Mouse (Mus musculus) right cerebral cortex, postnatal 25 days (tissue): ENCODE measurements around the gene Abl1.
"Not testable (repeated sequence)": the region's sequence is repeated elsewhere in the genome, so short reads cannot be mapped to it uniquely, and the experiment has no call there.

Experiments
- DNase-seq: peaks from one replicate; pipeline ENCODE4 v3.0.0; 2022

Abl1 gene

DNA sequence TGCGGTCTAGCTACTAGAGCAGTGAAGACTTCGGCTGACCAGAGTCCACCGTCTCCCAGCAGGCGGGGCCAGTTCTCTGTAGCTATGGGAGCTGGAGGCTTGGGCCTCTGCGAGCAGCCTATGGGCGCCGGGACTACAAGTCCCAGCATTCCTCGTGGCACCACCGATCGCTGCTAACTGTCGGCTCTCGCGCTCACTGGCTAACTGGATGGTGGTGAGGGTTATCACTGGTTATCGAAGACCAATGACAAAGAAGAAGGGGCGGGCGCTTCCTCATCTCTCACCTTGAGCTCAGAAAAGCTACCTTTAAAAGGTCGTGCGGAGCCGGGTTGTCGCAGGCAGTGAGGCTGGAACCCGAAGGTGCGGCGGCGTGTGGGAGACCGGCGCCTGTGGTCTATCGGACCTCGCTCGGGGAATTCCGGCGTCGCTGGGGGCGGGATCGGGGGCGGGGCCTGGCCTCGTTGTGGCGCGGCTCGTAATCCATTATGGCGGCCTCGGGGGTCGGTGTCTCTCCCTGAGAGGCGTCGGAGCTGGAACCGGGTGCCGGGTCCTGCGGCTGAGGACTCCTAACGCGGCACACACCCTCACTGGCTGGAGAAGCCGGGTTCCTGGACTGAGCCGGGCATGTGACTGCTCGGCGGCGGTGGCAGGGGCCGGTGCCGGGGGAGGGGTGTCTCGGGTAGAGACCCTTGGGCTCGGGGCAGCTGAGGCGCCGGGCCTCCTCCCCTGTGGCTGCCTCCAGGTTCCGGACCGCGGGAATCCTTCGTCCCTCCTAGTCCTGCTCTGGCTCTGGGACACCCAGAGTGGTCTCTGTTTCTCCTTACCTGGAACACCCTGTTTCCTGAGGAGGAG is at the start of gene Abl1:
Gene Abl1 (plus strand): TSS at position 303 of the 852 bp plus-strand sequence.
- DNase-seq: peak; percentile 95

DNA sequence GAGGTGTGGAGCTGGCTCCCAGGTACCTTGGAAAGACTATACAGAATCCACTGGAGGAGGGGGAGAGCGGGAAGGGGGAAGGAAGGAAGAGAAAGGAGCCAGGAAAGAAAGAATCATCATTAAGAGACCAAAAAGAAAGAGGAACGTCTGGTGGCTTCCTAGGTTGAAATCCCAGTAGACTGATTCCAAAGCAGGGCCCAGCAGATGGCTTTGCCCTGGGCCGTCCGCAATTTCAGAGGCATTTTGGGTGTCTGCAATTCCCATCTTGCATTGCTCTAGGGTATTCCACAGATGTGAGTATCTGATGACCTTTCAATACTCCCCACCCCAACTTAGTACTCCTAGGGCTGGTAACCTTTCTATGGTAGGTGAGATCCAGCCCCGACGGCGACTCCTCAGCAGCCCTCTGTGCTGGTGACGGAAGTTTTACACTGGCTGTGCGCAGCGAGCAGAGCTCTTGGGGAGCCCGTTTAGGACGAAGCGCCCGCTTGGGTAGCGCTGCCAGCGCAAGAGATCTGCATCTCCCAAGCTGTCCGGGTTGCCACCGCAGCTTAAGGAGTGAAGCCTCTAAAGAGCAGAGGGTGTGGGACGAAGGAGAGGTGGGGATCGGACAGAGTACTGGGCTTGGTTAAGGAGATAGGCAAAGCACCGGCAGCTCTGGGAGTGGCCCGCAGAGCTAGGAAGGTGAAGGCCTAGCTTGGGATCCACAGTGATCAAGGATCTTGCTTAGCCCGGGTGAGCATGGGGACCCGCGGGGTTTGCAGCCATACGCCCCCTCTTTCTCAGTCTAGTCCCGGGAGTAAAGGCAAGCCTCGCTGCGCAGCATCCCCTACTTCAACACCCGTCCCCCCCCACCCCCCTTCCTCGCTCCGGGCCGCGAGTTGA is 49.4 kb upstream of the Abl1 start:
- no peak for DNase-seq

DNA sequence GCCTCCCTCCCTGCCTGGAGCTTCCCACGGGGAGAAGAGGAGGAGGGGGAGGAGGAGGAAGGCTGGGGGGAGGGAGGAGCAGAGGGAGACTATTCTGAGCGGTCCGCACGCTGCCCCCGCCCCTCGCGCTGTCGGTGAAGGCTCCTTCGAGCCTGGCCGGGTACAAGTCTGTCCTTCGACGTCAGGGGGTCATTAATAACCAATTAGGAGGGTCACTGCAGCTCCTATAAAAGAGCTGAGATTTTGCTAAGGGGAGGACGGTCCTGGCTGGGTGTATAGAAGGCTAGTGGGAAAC is 48.8 kb upstream of the Abl1 start:
- DNase-seq: no peak

DNA sequence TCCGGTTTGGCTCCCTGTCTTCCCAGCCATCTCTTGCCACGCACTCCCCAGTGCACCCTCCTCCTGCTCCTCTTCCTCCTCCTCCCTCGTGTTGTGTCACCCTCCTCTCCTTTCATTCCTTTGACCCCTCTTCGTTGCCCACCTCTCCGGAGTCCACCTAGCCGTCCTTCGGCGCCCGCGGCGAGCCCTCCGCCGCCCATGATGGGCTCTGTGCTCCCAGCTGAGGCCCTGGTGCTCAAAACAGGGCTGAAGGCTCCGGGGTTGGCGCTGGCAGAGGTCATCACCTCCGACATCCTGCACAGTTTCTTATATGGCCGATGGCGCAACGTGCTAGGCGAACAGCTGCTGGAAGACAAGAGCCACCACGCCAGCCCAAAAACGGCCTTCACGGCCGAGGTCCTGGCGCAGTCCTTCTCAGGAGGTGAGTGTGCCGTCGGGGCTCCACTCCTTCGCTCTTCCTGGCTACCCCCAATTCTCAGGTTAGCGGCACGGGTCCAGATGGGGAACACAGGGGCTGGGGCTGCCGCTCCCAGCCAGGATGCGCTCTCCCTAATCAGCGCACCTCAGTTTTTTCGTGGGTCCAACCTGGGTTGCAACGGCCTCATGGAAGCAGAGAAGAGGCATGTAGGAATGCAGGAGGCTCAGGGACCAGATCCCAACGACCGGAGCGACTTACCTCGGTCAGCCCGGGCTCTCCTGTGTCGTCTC is 48.1 kb upstream of the Abl1 start, which contains the start of gene Prdm12:
Gene Prdm12 (plus strand): TSS at position 137 of the 708 bp plus-strand sequence.
- DNase-seq: no peak

DNA sequence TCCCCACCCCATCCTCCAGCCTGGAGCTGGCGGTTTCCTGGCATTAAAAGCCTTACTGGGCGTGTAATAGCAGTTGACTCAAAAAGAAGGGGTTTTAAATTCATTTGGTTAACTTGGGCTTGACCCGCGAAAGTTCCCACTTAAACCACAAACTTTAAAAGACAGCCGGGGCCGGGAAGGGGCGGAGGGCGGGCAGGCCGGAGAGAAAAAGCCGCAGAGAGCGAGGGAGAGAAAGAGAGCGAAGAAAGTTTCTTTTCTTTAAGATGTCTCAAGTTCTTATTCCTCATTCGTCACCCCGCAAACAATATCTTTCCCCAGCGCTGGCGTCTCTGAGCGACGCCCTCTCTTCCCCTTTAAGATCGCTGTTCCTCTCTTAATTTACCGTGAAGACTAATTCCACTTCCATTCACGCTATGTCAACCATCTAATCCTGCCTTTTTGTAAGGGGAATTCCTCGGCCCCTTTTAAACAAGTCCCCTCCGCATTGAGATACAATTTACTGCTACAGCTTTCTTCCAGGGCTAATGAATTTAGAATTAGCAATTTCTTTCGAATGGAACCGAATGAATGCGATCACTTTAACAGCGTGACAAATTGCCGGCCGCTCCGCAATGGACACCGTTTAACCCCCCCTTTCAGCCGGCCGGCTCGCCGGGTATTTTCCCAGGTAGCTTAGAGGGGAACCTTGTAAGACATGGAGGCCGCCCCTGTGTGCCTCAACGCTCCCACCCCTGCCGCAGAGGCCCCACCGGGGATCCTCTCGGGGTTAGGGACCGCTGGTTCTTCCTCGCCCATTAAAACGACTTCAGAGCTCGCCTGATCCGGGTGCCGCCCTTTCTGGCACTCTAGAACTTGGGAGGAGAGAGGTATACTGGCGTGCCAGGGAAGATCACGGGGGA is 47.3 kb upstream of the Abl1 start:
- no peak for DNase-seq

DNA sequence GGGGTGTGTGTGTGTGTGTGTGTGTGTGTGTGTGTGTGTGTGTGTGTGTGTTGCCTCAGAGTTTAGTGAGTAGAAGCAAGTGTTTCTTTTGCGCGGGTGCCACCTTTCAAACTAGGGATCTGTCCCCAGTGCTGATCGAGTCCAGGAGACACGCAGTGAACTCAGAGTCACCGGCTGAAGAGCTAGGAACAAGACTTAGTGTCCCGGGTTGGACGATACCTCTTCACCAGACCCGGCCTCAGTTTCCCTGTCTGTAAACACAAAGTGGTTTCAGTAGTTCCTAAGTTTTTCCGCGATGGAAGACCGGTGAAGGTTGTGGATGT is 46.7 kb upstream of the Abl1 start:
- DNase-seq: no peak

DNA sequence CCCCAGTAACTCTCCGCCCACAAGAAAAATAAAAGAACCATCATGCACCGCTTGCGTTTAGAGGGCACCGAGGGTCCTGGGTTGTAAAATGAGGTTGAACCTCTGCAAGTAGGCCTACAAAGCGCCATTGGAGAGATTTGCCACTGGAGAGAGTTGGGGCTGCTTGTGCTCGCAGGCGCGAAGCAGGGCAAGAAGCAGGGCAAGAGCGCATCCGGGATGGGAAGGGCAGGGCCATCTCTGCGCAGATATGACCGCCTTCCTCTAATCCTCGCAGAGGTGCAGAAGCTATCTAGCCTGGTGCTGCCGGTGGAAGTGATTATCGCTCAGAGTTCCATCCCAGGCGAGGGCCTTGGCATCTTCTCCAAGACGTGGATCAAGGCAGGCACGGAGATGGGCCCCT is 46.2 kb upstream of the Abl1 start:
- DNase-seq: no peak

DNA sequence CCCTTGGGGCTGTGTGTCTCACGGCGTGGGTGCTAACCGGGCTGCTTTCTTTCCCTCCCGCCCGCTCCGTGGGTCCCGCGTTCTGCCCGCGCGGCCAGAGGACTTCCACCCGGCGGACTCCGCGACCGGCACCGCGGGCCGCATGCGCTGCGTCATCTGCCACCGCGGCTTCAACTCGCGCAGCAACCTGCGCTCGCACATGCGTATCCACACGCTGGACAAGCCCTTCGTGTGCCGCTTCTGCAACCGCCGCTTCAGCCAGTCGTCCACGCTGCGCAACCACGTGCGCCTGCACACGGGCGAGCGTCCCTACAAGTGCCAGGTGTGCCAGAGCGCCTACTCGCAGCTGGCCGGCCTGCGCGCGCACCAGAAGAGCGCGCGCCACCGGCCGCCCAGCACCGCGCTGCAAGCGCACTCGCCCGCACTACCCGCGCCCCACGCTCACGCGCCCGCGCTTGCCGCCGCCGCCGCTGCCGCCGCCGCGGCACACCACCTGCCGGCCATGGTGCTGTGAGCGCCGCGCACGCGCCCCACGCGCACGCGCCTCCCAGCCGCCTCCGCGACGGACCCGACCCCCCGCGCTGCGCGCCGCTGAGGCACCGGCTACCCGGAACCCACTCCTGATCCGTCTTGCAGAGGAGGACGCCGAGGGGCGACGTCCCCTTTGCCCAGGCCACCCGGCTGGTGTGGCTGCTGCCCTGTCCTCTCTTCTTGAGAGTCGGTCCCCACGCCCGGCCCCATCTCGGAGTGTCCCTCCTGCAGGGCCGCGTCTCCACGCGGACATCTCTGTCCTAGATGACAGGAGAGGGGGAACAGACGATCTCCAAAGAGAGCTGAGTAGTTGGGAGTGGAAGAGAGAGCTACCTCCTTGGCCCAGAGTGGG is 34.0 kb upstream of the Abl1 start:
- DNase-seq: peak; percentile 86

- DNase-seq: no peak
Observed at GRCm38 (mm10) chr2:31654854-31655559, 33.2 kb upstream of the Abl1 start.

- no peak for DNase-seq
Observed at GRCm38 (mm10) chr2:31656374-31656773, 31.8 kb upstream of the Abl1 start.

DNA sequence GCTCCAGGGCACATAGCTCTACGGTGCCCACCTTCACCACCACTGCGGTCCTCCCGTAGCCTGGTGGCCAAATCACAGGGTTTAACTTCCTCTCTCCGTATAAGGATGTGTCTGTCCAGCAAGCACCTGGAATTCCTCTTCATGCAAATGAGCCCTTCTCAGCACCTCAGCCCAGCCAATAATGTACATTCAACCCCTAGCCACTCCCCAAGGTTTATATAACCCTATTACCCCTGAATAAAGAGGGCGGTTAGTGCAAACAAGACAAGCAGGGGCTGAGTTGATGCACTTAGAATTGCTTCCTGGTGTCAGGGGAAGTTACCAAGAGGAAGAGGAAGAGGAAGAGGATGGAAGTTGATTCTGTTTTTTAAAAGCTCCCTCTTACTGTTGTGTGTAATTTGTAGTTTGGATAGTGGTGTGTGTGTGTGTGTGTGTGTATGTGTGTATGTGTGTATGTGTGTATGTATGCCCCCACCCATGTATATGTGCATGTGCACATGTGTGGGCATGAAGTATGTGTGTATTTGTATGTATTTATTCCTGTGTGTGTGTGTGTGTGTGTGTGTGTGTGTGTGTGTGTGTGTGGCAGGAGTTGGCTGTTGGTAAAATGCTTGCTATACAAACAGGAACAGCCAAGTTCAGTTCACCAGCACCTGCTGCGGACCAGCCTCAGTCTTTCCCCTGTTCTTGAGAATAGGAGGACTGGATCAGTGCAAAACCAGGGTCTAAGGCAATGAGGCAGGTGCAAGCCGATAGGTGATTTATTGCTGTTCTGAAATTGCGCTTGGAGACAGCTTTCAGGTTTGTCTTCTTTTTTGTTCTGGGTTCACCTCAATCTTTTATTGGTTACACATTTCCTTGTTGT is 25.0 kb upstream of the Abl1 start:
- DNase-seq: no peak

DNA sequence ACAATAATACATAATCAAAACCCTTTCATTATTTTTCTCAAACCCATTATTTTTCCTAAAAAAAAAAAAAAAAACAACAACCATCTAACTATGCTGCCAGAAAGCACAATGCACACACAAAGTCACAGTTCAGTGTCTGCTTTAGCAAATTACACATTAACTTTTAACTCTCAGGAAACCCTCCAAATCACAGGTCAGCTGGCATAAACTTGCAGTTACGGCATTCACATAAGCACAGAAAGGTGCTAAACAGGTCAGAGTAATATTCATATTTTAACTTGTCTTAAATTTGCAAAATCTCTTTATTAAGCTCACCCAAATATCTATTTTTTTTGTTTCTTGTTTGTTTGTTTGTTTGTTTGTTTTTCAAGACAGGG is 24.4 kb upstream of the Abl1 start:
- DNase-seq: no peak

DNA sequence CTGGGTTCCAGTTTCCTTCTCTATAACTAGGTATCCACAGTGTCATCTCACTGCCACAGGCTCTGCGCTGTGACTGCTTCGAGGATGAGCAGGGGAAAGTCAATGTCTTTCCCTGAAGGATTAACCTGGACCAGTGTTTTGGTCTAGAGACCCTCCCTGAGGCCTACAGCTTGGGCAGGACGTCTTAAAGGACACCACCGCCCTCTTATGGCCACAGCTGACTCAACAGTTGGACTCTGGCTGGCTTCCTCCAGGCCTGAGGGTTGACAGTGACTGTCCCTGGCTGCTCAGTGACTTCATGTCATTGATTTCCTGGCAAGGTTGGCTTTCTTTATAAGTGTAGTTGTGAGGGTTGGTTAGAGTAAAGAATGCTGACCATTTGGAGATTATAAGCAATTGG is 20.8 kb upstream of the Abl1 start:
- no peak for DNase-seq

- peak; percentile 88 for DNase-seq
Observed at GRCm38 (mm10) chr2:31670551-31671035, 17.6 kb upstream of the Abl1 start, which contains the start of gene Exosc2. TSS of gene Exosc2 (plus strand) at chr2:31670715.

GRCm38 (mm10) chr2:31678641-31679040 is 9.5 kb upstream of the Abl1 start:
- no peak for DNase-seq

GRCm38 (mm10) chr2:31681051-31681707 is 7.0 kb upstream of the Abl1 start:
- DNase-seq: not testable (repeated sequence)

DNA sequence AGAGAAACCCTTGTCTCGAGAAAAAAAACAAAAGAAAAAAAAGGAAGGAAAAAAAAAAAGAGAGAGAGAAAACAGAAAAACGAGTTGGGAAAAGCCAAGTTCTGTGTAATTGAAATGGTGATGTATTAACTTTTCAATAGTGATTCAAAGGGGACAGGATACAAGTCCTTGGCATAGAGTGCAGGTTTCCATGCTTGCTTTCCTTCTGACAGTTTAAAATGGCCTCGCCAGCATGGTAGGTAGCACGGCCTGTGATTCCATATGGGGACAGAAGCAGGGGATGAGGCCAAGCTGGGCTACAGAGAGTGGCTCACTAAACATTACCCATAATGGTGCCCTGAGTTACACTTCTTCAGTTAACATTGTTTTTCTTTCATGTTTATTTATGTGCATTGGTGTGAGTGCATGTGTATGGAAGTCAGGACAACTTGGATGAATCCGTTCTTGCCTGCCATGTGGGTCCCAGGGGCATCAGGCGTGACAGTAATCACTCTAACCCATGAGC is 6.4 kb upstream of the Abl1 start:
- no peak for DNase-seq

DNA sequence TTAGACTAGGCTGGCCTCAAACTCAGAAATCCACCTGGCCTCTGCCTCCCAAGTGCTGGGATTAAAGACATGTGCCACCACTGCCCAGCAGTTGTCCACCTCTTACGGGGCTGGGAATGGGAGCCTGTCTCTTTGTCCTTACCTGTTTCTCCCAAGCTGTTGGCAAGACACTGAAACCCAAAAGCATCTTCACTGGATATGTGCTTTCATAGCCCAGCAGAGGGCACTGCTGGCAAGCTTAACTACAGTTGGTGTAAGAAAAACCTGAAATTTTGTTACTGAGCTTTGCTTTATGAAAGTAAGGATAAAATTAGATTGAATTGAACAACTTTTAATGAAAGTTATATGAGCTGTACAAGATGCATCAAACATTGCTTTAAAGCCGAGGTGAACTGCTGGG is 4.5 kb upstream of the Abl1 start:
- DNase-seq: peak; percentile 53

- no peak for DNase-seq
Observed at GRCm38 (mm10) chr2:31689045-31689444, 869 bp downstream of the Abl1 start.
